Mouse (Mus musculus) MEL (cell line): ENCODE measurements around the gene Pcgf6.

Experiments
- CTCF ChIP-seq, 3 experiments: IDR thresholded peaks in 2 of 3; conservative IDR thresholded peaks in 1 of 3; 2 replicates each; pipeline ENCODE4 v1.5.1; 2011 to 2012; ENCODE audit warnings: low read length in 3 of 3, low read depth in 2 of 3, mild to moderate bottlenecking in 2 of 3, improper control_type of control experiment in 1 of 3, inconsistent platforms in 1 of 3, mixed read lengths in 1 of 3, moderate library complexity in 1 of 3; ENCODE audit not compliant: control insufficient read depth in 1 of 3, insufficient read depth in 1 of 3, poor library complexity in 1 of 3, severe bottlenecking in 1 of 3
- EP300 ChIP-seq, 2 experiments: IDR thresholded peaks; 2 replicates each; pipeline ENCODE4 v1.6.1; 2011; ENCODE audit warnings: improper control_type of control experiment in 2 of 2, low read length in 2 of 2, low read depth in 1 of 2, mild to moderate bottlenecking in 1 of 2
- ETS1 ChIP-seq: IDR thresholded peaks from 2 replicates; pipeline ENCODE4 v1.6.1; 2012; ENCODE audit warnings: low read depth, mild to moderate bottlenecking, inconsistent platforms, low read length, improper control_type of control experiment, moderate library complexity
- MEF2A ChIP-seq: IDR thresholded peaks from 2 replicates; pipeline ENCODE4 v1.6.1; 2014; ENCODE audit warnings: low read depth, mild to moderate bottlenecking, inconsistent platforms, low read length, improper control_type of control experiment; ENCODE audit not compliant: poor library complexity, insufficient replicate concordance, severe bottlenecking; ENCODE audit errors: extremely low read depth
- MXI1 ChIP-seq: IDR thresholded peaks from 2 replicates; pipeline ENCODE4 v1.6.1; 2011; ENCODE audit warnings: mild to moderate bottlenecking, low read depth, low read length, improper control_type of control experiment
- POLR2A ChIP-seq, 2 experiments: IDR thresholded peaks; 2 replicates each; pipeline ENCODE4 v1.6.1; 2011 to 2012; ENCODE audit warnings: low read length in 2 of 2, mild to moderate bottlenecking in 2 of 2, control low read depth in 1 of 2, improper control_type of control experiment in 1 of 2, low read depth in 1 of 2, moderate library complexity in 1 of 2; ENCODE audit not compliant: control insufficient read depth in 1 of 2, insufficient read depth in 1 of 2, poor library complexity in 1 of 2
- USF1 ChIP-seq: IDR thresholded peaks from 2 replicates; pipeline ENCODE4 v1.6.1; 2014; ENCODE audit warnings: low read depth, mild to moderate bottlenecking, inconsistent platforms, low read length, improper control_type of control experiment, moderate library complexity
- USF2 ChIP-seq, 2 experiments: IDR thresholded peaks; 2 replicates each; pipeline ENCODE4 v1.6.1; 2011 to 2012; ENCODE audit warnings: improper control_type of control experiment in 2 of 2, low read length in 2 of 2, borderline replicate concordance in 1 of 2, inconsistent platforms in 1 of 2, low read depth in 1 of 2, mild to moderate bottlenecking in 1 of 2; ENCODE audit not compliant: insufficient read depth in 1 of 2

DNA sequence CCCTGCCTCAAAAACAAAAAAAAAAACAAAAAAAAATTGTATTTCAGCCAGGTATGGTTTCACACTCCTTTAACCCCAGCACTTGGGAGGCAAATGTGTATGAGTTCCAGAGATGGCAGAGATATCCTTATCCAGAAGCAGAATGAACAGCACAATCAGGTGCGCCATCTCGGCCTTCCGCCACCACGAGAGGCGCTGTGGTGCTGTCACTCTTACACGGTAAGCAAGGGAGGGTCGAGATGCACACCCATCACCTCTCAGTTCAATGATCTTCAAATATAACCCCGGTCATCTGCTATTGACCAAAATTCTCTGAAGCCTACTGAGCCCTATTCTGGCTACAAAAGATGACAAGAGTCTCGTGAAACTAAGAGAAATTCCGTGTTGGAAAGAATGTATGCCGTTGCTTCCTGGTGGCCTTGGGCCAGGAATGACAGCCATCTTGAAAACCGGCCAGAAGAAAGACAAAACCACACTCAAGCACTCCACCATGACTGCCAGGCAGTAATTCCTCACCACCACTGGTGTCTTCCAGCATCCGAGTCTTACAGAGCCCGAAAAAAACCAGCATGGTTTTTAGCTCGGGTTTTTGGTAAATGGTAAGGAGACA lies 38.1 kb downstream of the Pcgf6 start:
- TF ChIP-seq MEF2A (no peak), CTCF (IDR thresholded peaks at IDR 0.05 in 2 of 3, conservative IDR thresholded peaks at IDR 0.05 in 1 of 3; ENCODE audit: control insufficient read depth in 1 of 3, insufficient read depth in 1 of 3, low read depth in 2 of 3, low read length in 3 of 3, poor library complexity in 1 of 3, severe bottlenecking in 1 of 3) (no peak), USF1 (no peak), POLR2A (IDR thresholded peaks at IDR 0.05; ENCODE audit: control insufficient read depth in 1 of 2, insufficient read depth in 1 of 2, low read depth in 1 of 2, low read length in 2 of 2, poor library complexity in 1 of 2) (no peak), USF2 (IDR thresholded peaks at IDR 0.05; ENCODE audit: borderline replicate concordance in 1 of 2, insufficient read depth in 1 of 2, low read depth in 1 of 2, low read length in 2 of 2) (no peak), EP300 (IDR thresholded peaks at IDR 0.05; ENCODE audit: low read depth in 1 of 2, low read length in 2 of 2) (no peak), MXI1 (no peak), ETS1 (no peak)
